Mouse (Mus musculus) ES-E14 (cell line): ENCODE measurements around the gene Ppp4r1.

ENCODE experiments used
- CHD2 ChIP-seq: IDR thresholded peaks from 2 replicates; pipeline ENCODE4 v1.6.1; 2014; ENCODE audit warnings: mild to moderate bottlenecking, low read depth, low read length, inconsistent platforms
- HCFC1 ChIP-seq: IDR thresholded peaks from 2 replicates; pipeline ENCODE4 v1.6.1; 2012; ENCODE audit warnings: low read length, inconsistent platforms, borderline replicate concordance; ENCODE audit not compliant: insufficient read depth
- MAFK ChIP-seq: IDR thresholded peaks from 2 replicates; pipeline ENCODE4 v1.6.1; 2014; ENCODE audit warnings: mild to moderate bottlenecking, low read depth, low read length, inconsistent platforms; ENCODE audit not compliant: insufficient read depth
- ZC3H11A ChIP-seq: IDR thresholded peaks from 2 replicates; pipeline ENCODE4 v1.6.1; 2012; ENCODE audit warnings: low read depth, mild to moderate bottlenecking, inconsistent platforms, low read length, borderline replicate concordance
- ZNF384 ChIP-seq: IDR thresholded peaks from 2 replicates; pipeline ENCODE4 v1.6.1; 2012; ENCODE audit warnings: low read depth, low read length, inconsistent platforms

- TF ChIP-seq ZC3H11A (no peak), MAFK (no peak), HCFC1 (no peak), CHD2 (no peak), ZNF384 (no peak)
These were observed 71.6 kb downstream of the Ppp4r1 start for GRCm38 (mm10) chr17:65854006-65854405.
